Mouse (Mus musculus): Measurements from ENCODE around the gene Tctex1d4.

Tctex1d4 gene

GRCm38 (mm10) chr4:117126675-117127290 is at the start of gene Tctex1d4:
Gene Tctex1d4 (plus strand): TSS chr4:117126794.
- DNase-seq = no peak

DNA sequence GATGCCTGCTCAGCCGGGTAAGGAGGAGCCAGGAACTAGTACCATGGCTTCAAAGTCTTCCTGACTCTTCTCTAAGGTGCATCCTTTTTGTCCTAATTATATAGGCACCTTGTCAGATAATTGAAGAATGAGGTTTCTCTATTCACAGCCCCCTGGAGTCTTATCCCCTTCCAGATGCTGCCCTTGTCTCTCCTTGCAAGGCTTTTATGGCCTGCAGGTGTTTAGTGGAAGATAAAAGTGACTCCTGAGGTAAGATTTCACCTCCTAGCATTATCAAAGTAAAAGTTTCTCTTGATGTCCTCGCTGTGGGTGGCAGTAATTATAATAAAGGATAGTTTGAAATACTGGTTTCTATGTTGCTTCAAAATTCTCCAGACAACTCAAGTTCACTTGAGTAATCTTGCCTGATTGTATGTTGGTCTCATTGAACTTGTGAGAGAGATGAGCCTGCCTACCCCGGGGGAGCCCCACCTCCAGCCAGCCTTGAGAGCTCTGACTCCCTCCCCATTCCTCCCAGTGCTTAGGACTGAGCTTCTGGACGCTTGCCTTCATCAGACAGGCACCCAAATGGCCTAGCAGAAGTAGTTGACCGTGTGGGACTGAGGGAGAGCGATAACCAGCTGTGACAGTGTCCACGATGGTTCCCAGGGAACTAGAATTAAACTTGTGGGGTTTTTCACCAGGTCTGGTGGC is 38.5 kb upstream of the Tctex1d4 start:
- DNase-seq = no peak

GRCm38 (mm10) chr4:117090586-117090985 is 36.0 kb upstream of the Tctex1d4 start:
- no peak for DNase-seq

DNA sequence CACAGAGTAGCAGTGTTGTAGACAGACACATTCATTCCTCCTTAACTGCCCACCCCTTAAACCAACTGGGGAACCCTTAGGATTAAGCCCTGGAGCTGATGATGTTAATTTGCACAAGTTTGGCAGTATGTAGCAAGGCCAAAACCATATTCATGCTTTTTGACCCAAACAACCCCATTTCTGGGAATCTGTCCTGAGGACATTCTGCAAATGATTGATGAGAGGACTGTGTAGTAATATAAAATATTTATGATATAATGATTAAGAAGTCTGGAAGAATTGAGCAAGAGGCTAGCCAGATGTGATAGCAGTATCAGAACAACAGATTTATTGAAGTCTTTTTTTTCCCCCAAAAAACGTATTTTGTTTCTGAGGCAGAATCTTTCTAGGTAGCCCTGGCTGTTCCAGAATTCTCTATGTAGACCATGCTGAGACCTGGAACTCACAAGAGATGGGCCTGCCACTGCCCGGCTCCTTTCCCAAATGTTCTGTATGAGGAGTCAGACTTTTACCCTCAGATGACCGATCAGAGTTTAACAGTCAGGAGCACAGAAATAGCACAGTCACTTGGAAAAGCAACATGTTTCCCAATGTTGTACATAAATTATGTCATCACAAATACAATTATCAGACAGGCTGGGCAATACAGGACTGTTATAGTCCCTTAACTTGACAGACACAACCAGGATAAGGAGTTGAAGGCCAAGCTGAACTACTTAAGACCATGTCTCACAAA is 31.8 kb upstream of the Tctex1d4 start:
- DNase-seq = no peak

GRCm38 (mm10) chr4:117095551-117096452 is 30.8 kb upstream of the Tctex1d4 start, which contains the start of gene Ptch2:
Gene Ptch2 (plus strand): TSS chr4:117096075.
- DNase-seq = peak; percentile 19

DNA sequence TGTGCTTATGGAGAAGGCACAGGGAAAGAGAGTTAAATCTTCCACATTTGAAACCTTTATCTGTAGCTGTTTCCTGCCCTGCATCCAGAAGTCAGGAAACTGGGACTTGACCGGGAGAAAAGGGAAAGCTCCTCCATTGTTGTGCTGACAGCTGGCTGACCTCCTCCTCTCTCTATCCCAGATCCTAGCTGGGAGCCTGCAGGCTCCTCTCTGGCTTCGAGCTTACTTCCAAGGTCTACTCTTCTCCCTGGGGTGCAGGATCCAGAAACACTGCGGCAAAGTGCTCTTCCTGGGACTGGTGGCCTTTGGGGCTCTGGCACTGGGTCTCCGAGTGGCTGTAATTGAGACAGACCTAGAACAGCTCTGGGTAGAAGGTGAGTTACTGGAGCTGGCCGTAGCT is 29.9 kb upstream of the Tctex1d4 start:
- DNase-seq = no peak

GRCm38 (mm10) chr4:117097969-117098763 is 28.4 kb upstream of the Tctex1d4 start:
- no peak for DNase-seq

- no peak for DNase-seq
Observed at GRCm38 (mm10) chr4:117098764-117099036, 27.9 kb upstream of the Tctex1d4 start.

- no peak for DNase-seq
Observed at GRCm38 (mm10) chr4:117100036-117100435, 26.6 kb upstream of the Tctex1d4 start.

- no peak for DNase-seq
Observed at GRCm38 (mm10) chr4:117101218-117101617, 25.4 kb upstream of the Tctex1d4 start.

DNA sequence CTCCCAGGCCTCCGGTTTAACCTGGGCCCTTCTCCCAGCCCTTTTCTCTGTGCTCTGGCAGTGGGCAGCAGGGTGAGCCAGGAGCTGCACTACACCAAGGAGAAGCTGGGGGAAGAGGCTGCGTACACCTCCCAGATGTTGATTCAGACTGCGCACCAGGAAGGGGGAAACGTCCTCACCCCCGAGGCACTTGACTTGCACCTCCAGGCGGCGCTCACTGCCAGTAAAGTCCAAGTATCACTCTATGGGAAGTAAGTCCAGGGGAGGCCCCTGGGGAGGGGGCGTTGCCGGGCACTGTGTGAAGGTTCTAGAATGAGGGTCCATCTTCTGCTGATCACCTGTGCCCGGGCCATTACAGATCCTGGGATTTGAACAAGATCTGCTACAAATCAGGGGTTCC is 21.9 kb upstream of the Tctex1d4 start:
- DNase-seq = no peak

DNA sequence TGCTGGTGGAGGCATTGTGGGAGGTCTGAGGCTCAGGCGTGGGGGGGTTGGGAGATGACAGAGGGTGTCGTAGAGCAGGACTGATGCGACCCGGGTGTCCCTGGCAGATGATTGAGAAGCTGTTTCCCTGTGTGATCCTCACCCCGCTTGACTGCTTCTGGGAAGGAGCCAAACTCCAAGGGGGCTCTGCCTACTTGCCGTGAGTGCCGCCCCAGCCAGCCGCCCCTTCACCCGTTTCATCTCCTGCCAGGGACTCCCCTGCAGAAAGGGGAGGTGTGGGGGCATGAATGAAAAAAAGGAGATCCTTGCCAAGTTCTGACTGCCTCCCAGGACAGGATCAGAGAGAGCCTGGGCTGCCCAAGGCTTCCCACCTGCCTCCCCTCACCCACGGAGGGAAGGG is 21.5 kb upstream of the Tctex1d4 start:
- no peak for DNase-seq

DNA sequence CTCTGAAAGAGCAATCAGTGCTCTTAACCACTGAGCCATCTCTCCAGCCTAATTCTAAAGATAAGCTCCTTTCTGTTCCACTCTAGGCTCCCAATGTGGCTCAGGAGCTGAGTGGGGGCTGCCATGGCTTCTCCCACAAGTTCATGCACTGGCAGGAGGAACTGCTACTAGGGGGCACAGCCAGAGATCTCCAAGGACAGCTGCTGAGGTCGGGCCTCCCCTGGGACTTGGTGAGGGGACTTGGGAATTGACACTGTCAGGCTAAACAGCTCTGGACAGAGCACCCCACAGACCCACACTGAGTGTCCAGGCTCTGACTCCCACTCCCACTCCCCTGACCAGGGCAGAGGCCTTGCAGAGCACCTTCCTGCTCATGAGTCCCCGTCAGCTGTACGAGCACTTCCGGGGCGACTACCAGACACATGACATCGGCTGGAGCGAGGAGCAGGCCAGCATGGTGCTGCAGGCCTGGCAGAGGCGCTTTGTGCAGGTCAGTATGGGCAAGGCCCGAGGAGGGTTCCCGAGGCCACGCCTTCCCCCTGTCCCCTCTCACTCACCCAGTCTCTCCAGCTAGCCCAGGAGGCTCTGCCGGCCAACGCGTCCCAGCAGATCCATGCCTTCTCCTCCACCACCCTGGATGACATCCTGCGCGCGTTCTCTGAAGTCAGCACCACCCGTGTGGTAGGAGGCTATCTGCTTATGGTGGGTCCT is 18.6 kb upstream of the Tctex1d4 start:
- DNase-seq = no peak

DNA sequence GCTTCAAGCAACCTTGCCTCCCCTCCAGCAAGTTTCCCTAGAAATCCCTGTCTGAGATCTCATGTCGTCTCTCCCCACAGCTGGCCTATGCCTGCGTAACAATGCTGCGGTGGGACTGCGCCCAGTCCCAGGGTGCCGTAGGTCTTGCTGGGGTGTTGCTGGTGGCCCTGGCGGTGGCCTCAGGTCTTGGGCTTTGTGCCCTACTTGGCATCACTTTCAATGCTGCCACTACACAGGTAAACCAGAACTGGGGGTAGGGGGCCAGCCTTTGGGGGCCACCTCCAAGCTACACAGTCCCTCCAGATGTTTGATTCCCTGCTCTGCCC is 18.1 kb upstream of the Tctex1d4 start:
- no peak for DNase-seq

DNA sequence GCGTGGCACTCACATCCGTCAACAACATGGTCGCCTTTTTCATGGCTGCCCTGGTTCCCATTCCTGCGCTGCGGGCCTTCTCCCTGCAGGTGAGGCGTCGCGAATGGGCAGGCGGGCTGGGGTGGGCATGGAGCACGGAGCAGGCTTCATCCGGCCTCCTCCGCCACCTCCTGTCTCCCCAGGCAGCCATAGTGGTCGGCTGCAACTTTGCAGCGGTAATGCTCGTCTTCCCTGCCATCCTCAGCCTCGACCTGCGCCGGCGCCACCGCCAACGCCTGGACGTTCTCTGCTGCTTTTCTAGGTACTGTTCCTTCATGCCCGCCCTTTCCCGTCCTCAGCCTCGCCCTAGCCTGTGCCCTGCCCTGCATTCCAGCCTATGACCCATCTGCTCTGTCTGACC is 17.3 kb upstream of the Tctex1d4 start:
- no peak for DNase-seq

DNA sequence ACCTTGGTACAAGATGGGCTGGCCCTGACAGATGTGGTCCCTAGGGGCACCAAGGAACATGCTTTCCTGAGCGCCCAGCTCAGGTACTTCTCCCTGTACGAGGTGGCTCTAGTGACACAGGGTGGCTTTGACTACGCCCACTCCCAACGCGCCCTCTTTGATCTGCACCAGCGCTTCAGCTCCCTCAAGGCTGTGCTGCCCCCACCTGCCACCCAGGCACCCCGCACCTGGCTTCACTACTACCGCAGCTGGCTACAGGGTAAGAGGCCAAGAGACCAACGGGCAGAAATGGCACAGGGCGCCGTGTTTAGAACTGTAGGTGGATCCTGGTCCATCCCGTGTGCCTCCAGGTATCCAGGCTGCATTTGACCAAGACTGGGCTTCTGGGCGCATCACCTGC is 16.3 kb upstream of the Tctex1d4 start:
- DNase-seq = no peak

DNA sequence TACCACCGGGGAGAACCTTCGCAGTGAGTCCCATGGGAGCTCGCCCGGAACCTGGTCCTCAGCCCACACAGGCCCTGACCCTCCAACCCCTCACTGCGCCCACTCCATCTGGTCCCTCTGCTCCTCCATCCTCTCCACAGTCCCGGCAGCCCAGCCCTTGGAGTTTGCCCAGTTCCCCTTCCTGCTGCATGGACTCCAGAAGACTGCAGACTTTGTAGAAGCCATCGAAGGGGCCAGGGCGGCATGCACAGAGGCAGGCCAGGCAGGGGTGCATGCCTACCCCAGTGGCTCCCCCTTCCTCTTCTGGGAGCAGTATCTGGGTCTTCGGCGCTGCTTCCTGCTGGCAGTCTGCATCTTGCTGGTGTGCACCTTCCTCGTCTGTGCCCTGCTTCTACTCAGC is 15.6 kb upstream of the Tctex1d4 start:
- DNase-seq = no peak

- no peak for DNase-seq
Observed at GRCm38 (mm10) chr4:117113237-117113636, 13.4 kb upstream of the Tctex1d4 start.

GRCm38 (mm10) chr4:117115592-117115991 is 11.0 kb upstream of the Tctex1d4 start:
- DNase-seq = no peak

GRCm38 (mm10) chr4:117117931-117118330 is 8.7 kb upstream of the Tctex1d4 start:
- peak; percentile 14 for DNase-seq

GRCm38 (mm10) chr4:117119636-117120035 is 7.0 kb upstream of the Tctex1d4 start:
- DNase-seq = peak; percentile 46

DNA sequence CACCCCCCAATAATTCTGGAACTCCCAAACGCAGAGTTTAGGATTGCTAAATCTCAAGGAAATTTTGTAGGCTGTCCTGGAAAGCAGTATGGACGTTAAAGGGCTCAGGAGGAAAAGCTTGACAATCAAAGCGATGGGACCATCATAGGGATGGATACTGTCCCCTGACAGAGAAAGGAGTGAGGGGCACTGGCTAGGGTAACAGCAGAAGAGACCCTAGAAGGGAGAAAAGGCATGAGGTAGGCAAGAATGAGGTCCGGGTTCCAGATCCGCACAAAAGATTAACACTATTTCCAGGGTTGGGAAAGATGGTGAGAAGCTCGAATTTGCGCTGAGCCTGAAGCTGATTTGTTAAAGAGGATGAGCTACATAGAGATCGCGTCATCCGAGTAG is 6.5 kb upstream of the Tctex1d4 start:
- DNase-seq = no peak
